Mouse (Mus musculus): ENCODE data around the gene Gast.

GRCm38 (mm10) chr11:100362979-100363562 lies 28.9 kb downstream of the Gast start:
- TF ChIP-seq CTCF (conservative IDR thresholded peaks at IDR 0.05 in 1 of 2, IDR thresholded peaks at IDR 0.05 in 1 of 2; ENCODE audit: low read depth in 2 of 2, low read length in 2 of 2) (peak; percentile 16 to 82; a peak in 2 of 4 replicates), USF1 (IDR thresholded peaks at IDR 0.05; ENCODE audit: low read depth, low read length) (no peak)

Data from CH12.LX (cell line).